In genomic region chr2:181471246-181471645, GRCm38 (mm10) we compare ENCODE assay signal across 11 mouse cellular contexts. TPM values are rescaled to one million over a fixed set of nuclear protein-coding genes. Genes with fewer than 3 reads are reported as not detected.
DNase-seq lines count a peak whose midpoint lies in the region; ATAC-seq and TF ChIP-seq lines count a peak whose summit lies in the region.
"Had no signal": no experiment of that assay in that cellular context is flagged by ENCODE, and none has a peak within 500 bp of the region (broad histone marks: within the 10 kb centered on the region; RNA-seq: fewer than 3 reads in every experiment).

No protein-coding gene starts in this region.

- H3K4me1 ChIP-seq in heart, embryonic 10.5 days: peaks cover 30% of the 10 kb centered on the region
- H3K4me1 ChIP-seq in intestine, embryonic 15.5 days (replicated peaks): no peaks in the 10 kb centered on the region
- H3K4me1 ChIP-seq: embryonic facial prominence, embryonic 13.5 days had no signal

- DNase-seq in layer of hippocampus, adult 2 months (ENCODE audit: low spot score in 2 of 2): no peak
- DNase-seq in layer of hippocampus, adult 8-10 months (ENCODE audit: low spot score in 2 of 2): no peak
- DNase-seq in heart, embryonic 10.5 days (ENCODE audit: low spot score): no peak
- peak; percentile 62 to 88 for DNase-seq in kidney, postnatal 25 days
- DNase-seq in skeletal muscle tissue, adult 2 months (ENCODE audit: low read depth, low spot score): peak; percentile 80
- no peak for DNase-seq in frontal cortex, postnatal 36 days (ENCODE audit: low spot score in 2 of 2)

- H3K27ac ChIP-seq in layer of hippocampus, adult 2 months: peak overlapping the region; percentile 56
- H3K27ac ChIP-seq in heart, embryonic 10.5 days: peak overlapping the region; percentile 83
- no peak overlapping the region for H3K27ac ChIP-seq in intestine, embryonic 15.5 days
- H3K27ac ChIP-seq: embryonic facial prominence, embryonic 13.5 days; macrophage; stomach, embryonic 15.5 days had no signal

- no peak overlapping the region for H3K4me3 ChIP-seq in layer of hippocampus, adult 2 months
- peak overlapping the region; percentile 24; the same call in 1 of the 2 replicates for H3K4me3 ChIP-seq in heart, embryonic 10.5 days
- no peak overlapping the region for H3K4me3 ChIP-seq in intestine, embryonic 15.5 days (replicated peaks)
- H3K4me3 ChIP-seq: embryonic facial prominence, embryonic 13.5 days; stomach, embryonic 15.5 days had no signal

- no peak for ATAC-seq in intestine, embryonic 15.5 days
- ATAC-seq in activated CD4-positive, CD25-positive, alpha-beta regulatory T cell, adult 4 months: no peak

- H3K36me3 ChIP-seq in heart, embryonic 10.5 days: no peaks in the 10 kb centered on the region
- no peaks in the 10 kb centered on the region for H3K36me3 ChIP-seq in intestine, embryonic 15.5 days
- H3K36me3 ChIP-seq: embryonic facial prominence, embryonic 13.5 days; stomach, embryonic 15.5 days had no signal

- H3K9me3 ChIP-seq in heart, embryonic 10.5 days: no peaks in the 10 kb centered on the region
- no peaks in the 10 kb centered on the region for H3K9me3 ChIP-seq in intestine, embryonic 15.5 days
- H3K9me3 ChIP-seq: embryonic facial prominence, embryonic 13.5 days; stomach, embryonic 15.5 days had no signal

- TF ChIP-seq CTCF in layer of hippocampus, adult 2 months (conservative IDR thresholded peaks at IDR 0.05): 0 out of 2 replicates have a peak, but pooled peaks have one; percentile 9

- WGBS in heart, embryonic 10.5 days: 31% methylated on average over 5 of the region's 5 CpGs
- WGBS in intestine, embryonic 15.5 days: 50% methylated on average over 5 of the region's 5 CpGs

- H3K4me2 ChIP-seq in intestine, embryonic 15.5 days (replicated peaks): no peak overlapping the region
- H3K4me2 ChIP-seq: embryonic facial prominence, embryonic 13.5 days; stomach, embryonic 15.5 days had no signal

- no peaks in the 10 kb centered on the region for H3K27me3 ChIP-seq in heart, embryonic 10.5 days (ENCODE audit: insufficient read depth, poor library complexity, severe bottlenecking)
- H3K27me3 ChIP-seq in intestine, embryonic 15.5 days (replicated peaks): no peaks in the 10 kb centered on the region
- H3K27me3 ChIP-seq: embryonic facial prominence, embryonic 13.5 days; stomach, embryonic 15.5 days had no signal

- no peak overlapping the region for H3K9ac ChIP-seq in intestine, embryonic 15.5 days
- H3K9ac ChIP-seq: stomach, embryonic 15.5 days had no signal

RNA-seq across cellular contexts. Expression of gene Zbtb46, which starts 12.0 kb away (rescaled TPM):
- 1 to 10 TPM; 5.8 to 8.3 TPM for total RNA-seq in layer of hippocampus, adult 2 months (2021)
- 10 to 100 TPM in 1 of 4 experiments, 1 to 10 TPM in 3; 7.9 to 10.4 (median 9.3) TPM for total RNA-seq in layer of hippocampus, adult 8-10 months (2022)
- polyA plus RNA-seq in heart, embryonic 10.5 days (2016; fragmentation: Nextera tagmentation; extraction: Ambion mirVana): 16.5 and 18.5 TPM in 2 replicates
- polyA plus RNA-seq in intestine, embryonic 15.5 days (2015; fragmentation: Nextera tagmentation; extraction: Ambion mirVana): 7.2 and 7.4 TPM in 2 replicates
- polyA plus RNA-seq in activated CD4-positive, CD25-positive, alpha-beta regulatory T cell, adult 4 months (2017; shearing (Covaris generic)): 1 to 10 TPM; 2.5 to 4.3 TPM

RNA-seq across cellular contexts. Expression of gene Abhd16b, which starts 21.8 kb away (rescaled TPM):
- total RNA-seq in layer of hippocampus, adult 2 months (2021): not detected
- total RNA-seq in layer of hippocampus, adult 8-10 months (2022): not detected
- polyA plus RNA-seq in heart, embryonic 10.5 days (2016; fragmentation: Nextera tagmentation; extraction: Ambion mirVana): 0.11 TPM in 1 of 2 replicates, not detected in the other
- 0.18 and 0.30 TPM in 2 replicates for polyA plus RNA-seq in intestine, embryonic 15.5 days (2015; fragmentation: Nextera tagmentation; extraction: Ambion mirVana)
- not detected for polyA plus RNA-seq in activated CD4-positive, CD25-positive, alpha-beta regulatory T cell, adult 4 months (2017; shearing (Covaris generic))
- polyA plus RNA-seq: macrophage had no signal

RNA-seq across cellular contexts. Expression of gene Tpd52l2, which starts 25.7 kb away (rescaled TPM):
- total RNA-seq in layer of hippocampus, adult 2 months (2021): 10 to 100 TPM; 74.7 to 75.2 TPM
- total RNA-seq in layer of hippocampus, adult 8-10 months (2022): 10 to 100 TPM; 66.3 to 83.4 (median 80.6) TPM
- 130 and 162 TPM in 2 replicates for polyA plus RNA-seq in heart, embryonic 10.5 days (2016; fragmentation: Nextera tagmentation; extraction: Ambion mirVana)
- 133 and 140 TPM in 2 replicates for polyA plus RNA-seq in intestine, embryonic 15.5 days (2015; fragmentation: Nextera tagmentation; extraction: Ambion mirVana)
- 100 to 1,000 TPM in 1 of 2 experiments, 10 to 100 TPM in 1; 88.0 to 103 TPM for polyA plus RNA-seq in activated CD4-positive, CD25-positive, alpha-beta regulatory T cell, adult 4 months (2017; shearing (Covaris generic))

RNA-seq across cellular contexts. Expression of gene Dnajc5, which starts 49.0 kb away (rescaled TPM):
- 100 to 1,000 TPM; 259 to 279 TPM for total RNA-seq in layer of hippocampus, adult 2 months (2021)
- total RNA-seq in layer of hippocampus, adult 8-10 months (2022): 100 to 1,000 TPM; 243 to 289 (median 265) TPM
- 87.2 and 97.0 TPM in 2 replicates for polyA plus RNA-seq in heart, embryonic 10.5 days (2016; fragmentation: Nextera tagmentation; extraction: Ambion mirVana)
- polyA plus RNA-seq in intestine, embryonic 15.5 days (2015; fragmentation: Nextera tagmentation; extraction: Ambion mirVana): 74.5 and 76.4 TPM in 2 replicates
- 10 to 100 TPM; 36.9 to 37.1 TPM for polyA plus RNA-seq in activated CD4-positive, CD25-positive, alpha-beta regulatory T cell, adult 4 months (2017; shearing (Covaris generic))

Comparison
In these comparisons a context has a peak if more than half of its experiments do, and no peak if none do; other contexts are left out.
1. DNase-seq: peak in kidney, postnatal 25 days (2 of 2) and skeletal muscle tissue, adult 2 months (single experiment); none in layer of hippocampus, adult 2 months (0 of 2), layer of hippocampus, adult 8-10 months (0 of 2), heart, embryonic 10.5 days (single experiment) and frontal cortex, postnatal 36 days (0 of 2).